Mouse (Mus musculus): ENCODE measurements at regions not wholly inside any gene's neighbourhood (a gene's known extent, or its start where the extent isn't known, plus 50 kb on each side); places are given as distances from the start of the nearest gene placed in this dataset.

DNA sequence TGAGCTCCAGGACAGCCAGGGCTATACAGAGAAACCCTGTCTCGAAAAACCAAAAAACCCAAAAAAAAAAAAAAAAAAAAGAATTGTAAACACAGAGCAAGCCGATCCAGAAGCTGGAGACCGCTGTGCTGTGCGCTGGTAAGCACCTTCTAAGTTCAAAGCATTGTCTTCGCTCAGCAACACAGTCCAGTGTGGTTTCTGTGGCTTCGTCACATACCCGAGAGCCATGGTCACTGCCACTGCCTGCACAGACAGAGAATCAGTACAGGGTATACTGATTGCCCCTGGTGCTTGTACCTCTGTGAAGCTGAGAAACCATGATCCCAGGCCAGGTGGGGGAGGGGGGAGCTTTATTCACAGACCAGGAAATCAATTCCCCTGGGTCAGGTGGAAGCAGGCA lies 51.6 kb upstream of the Foxq1 start:
- Histone ChIP-seq H3K4me3 (no peak overlapping the region), H3K36me3 (no peaks in the 10 kb centered on the region), H3K4me1 (replicated peaks) (no peaks in the 10 kb centered on the region), H3K4me2 (no peak overlapping the region), H3K27me3 (no peaks in the 10 kb centered on the region), H3K9ac (no peak overlapping the region), H3K27ac (replicated peaks) (no peak overlapping the region), H3K9me3 (no peaks in the 10 kb centered on the region)
- WGBS: 88% methylated on average over 6 of the region's 7 CpGs
- ATAC-seq (ENCODE audit: low FRiP score, low read depth): no peak

DNA sequence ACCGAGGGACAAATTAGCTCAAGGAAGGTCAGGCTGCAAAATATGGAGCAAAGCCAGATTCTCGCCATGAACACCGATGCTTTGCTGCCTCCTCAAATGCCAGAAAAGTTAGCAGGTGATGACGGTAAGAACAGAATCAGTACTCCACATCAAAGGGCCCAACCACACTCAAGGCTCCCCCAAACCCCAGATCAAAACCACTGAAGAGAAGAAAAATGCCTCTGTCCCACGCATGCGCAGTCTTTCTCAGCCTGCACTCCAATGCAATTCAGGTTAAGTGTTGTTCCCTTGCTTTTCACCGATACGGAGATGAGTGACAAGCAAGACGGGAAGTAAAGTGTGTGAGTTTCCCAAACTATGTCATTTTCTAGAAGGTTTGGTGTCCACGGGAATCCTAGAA lies 50.5 kb upstream of the Foxq1 start:
- Histone ChIP-seq H3K36me3 (no peaks in the 10 kb centered on the region), H3K9me3 (no peaks in the 10 kb centered on the region), H3K4me1 (replicated peaks) (no peaks in the 10 kb centered on the region), H3K9ac (no peak overlapping the region), H3K27me3 (no peaks in the 10 kb centered on the region), H3K4me3 (no peak overlapping the region), H3K27ac (replicated peaks) (no peak overlapping the region), H3K4me2 (no peak overlapping the region)
- 92% methylated on average over 10 of the region's 10 CpGs for WGBS
- no peak for ATAC-seq (ENCODE audit: low FRiP score, low read depth)
